Mouse (Mus musculus) embryonic fibroblast, embryonic 13.5 days (primary cell): ENCODE data around the gene Vangl2. TPM values are rescaled to one million over a fixed set of nuclear protein-coding genes. Genes with fewer than 3 reads are reported as not detected.

ENCODE experiments used
- H3K27ac ChIP-seq: 2 replicates; pipeline ENCODE4 v1.5.1; 2012; ENCODE audit warnings: low read length, control low read depth, inconsistent platforms; ENCODE audit not compliant: insufficient read depth
- H3K4me1 ChIP-seq: 2 replicates; pipeline ENCODE4 v1.6.1; 2011; ENCODE audit warnings: low read length; ENCODE audit not compliant: control insufficient read depth, insufficient read depth
- H3K4me3 ChIP-seq: 2 replicates; pipeline ENCODE4 v1.5.1; 2011; ENCODE audit warnings: mild to moderate bottlenecking, control low read depth, low read length; ENCODE audit not compliant: insufficient read depth
- CTCF ChIP-seq: IDR thresholded peaks from 2 replicates; pipeline ENCODE4 v1.5.1; 2011; ENCODE audit warnings: mild to moderate bottlenecking, control low read depth, low read length, moderate library complexity, borderline replicate concordance; ENCODE audit not compliant: insufficient read depth
- POLR2A ChIP-seq: IDR thresholded peaks from 2 replicates; pipeline ENCODE4 v1.6.1; 2011; ENCODE audit warnings: low read depth, mild to moderate bottlenecking, control low read depth, low read length, moderate library complexity
- polyA plus RNA-seq: library from polyadenylated mRNA; stranded (reverse); fragments of >200 nt; gene quantifications from 2 replicates; pipeline ENCODE4 v1.2.4, GENCODE M21; 2011; ENCODE audit warnings: low read depth; ENCODE audit not compliant: missing spikeins, insufficient read length

Vangl2 gene
- polyA plus RNA-seq, 1 experiment: 12.3 TPM

DNA sequence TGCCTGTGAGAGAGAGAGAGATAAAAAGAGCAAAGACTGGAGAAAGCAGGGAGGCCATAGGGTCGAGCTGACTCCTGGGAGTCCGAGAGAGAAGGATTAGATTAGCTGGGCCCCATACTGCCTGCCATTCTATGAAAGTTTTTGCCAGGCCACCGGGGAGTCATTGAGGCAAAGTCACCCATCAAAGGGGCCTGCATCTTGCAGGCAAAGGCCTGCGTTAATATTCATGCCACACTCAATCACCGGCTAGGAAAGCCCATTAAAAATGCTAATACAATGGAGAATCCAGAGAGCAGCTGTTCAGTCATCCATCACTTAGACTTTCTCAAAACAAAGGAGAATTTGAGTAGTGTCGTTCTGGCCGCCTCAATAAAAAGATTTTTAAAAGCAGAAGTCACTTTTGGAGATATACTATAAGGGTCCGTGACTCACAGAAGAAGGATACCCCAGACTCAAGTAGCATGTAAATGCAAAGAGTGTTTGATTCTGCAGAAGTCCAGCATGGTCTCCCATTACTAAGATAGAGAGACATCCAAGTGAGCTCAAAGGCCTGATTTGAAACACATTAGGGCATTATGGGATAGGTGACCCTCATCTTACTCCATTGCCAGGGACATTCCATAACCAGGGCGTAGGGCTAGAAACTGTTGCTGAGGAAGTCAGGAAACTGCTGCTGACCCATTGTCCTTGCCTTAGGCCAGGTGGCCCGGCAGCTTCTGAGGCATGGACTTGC is 57.2 kb downstream of the Vangl2 start:
- TF ChIP-seq POLR2A: no peak
- TF ChIP-seq CTCF: no peak
- no peak overlapping the region for H3K27ac ChIP-seq
- no peaks in the 10 kb centered on the region for H3K4me1 ChIP-seq
- no peak overlapping the region for H3K4me3 ChIP-seq

DNA sequence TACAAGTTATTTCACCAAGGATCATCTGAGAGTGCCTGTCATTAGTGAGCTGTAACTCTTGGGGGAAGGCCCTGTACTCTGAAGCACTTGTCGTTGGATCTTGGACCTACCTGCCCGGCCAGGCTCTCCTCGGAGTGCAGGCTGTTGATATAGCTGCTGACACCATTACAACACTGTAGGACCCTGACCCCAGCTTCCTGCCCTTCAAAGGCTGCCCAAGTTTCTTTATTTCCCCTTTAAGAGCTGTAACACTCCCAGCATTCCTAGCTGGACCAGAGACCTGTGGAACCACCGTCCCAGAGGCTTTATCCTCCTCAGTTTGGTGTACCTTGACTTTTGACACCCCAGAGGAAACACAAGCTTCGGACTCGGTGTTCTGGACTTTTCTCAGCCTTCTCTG is 59.0 kb downstream of the Vangl2 start:
- H3K4me1 ChIP-seq: no peaks in the 10 kb centered on the region
- no peak overlapping the region for H3K27ac ChIP-seq
- no peak overlapping the region for H3K4me3 ChIP-seq
- TF ChIP-seq POLR2A: no peak
- TF ChIP-seq CTCF: no peak

DNA sequence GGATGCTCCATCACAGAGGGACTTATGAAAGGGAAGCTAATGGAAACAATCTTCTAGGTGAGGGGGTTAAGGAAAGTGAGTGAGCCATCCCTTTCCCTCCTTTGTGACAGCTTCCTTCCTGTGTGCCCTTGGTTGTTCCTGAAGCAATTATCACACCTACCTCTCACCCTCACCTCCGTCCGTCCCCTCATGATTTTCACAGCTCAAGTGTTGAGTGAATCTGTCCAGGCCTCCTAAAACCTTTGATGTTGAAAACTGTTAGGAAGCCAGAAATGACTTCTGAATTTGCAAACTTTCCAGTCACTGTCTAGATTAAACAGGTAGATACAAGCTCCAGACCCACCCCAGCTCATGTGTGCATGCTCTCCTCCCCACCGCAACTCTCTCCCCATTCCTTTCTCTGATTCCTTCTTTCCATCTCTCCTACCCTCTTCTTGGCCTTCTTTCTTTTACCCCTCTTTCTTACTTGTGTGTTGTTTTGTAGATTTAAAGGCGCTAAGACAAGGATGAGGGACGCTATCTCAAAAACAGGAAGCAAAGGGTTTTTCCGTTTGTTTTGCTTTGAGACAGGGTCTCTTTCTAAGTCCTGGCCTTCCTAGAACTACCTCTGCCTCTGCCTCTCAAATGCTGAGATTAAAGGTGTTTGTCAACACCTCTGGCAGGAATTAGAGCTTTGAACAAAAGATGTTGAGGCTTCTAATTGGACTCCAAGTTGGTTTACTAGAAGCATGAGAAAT is 62.0 kb downstream of the Vangl2 start:
- Histone ChIP-seq H3K27ac (no peak overlapping the region), H3K4me1 (no peaks in the 10 kb centered on the region), H3K4me3 (no peak overlapping the region)
- TF ChIP-seq POLR2A (no peak), CTCF (no peak)

DNA sequence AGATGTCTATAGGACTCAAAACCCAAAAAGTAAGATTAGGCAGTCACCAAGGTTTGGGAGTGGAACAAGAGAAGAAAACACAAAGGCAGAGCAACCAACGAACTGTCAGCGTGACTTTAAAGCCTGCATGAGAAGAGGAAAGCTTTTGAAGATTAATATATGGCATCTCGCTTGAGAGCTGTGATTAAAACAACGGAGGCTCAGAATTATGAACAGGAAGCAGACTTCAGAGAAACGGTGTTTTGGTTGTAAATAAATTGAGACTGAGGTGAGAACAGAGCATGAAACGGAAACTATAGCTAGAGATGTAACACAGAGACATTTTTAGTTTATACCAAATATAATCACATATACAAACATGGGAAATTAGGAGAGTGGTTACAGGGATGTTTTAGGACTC is 64.6 kb downstream of the Vangl2 start:
- H3K27ac ChIP-seq: no peak overlapping the region
- TF ChIP-seq CTCF: no peak
- TF ChIP-seq POLR2A: no peak
- no peak overlapping the region for H3K4me3 ChIP-seq
- H3K4me1 ChIP-seq: no peaks in the 10 kb centered on the region

DNA sequence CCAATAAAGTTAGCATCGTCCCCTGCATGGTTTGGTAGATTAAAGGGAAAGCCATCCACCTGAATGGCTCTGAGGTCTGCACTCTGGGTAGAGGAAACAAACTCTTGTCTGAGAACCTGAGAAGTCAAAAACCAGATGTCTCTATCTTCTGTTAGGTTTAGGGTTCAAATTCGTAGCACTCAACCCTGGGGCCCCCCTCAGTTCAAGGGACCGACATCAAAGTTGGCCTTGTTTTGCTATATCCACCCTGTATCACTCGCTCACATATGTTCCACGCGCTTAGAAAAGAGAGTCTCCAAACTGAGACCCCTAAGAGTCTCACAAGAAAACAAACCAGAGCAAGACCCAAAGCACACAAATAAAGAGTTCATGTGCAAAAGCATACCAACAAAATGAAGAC is 66.5 kb downstream of the Vangl2 start:
- Histone ChIP-seq H3K4me3 (no peak overlapping the region), H3K27ac (no peak overlapping the region)
- TF ChIP-seq CTCF (no peak), POLR2A (no peak)

DNA sequence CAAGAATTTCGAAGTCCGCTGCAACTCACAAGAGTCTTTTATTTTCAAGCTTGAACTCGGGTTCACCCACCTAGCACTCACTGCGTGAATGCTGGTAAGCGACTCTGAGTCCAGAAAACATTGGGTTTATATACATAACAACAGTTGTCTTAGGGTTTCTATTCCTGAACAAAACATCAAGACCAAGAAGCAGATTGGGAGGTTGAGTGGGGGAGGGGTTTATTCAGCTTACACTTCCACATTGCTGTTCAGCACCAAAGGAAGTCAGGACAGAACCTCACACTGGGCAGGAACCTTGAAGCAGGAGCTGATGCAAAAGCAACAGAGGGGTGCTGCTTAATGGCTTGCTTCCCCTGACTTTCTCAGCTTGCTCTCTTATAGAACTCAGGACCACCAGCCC is 67.5 kb downstream of the Vangl2 start:
- Histone ChIP-seq H3K27ac (no peak overlapping the region), H3K4me1 (no peaks in the 10 kb centered on the region), H3K4me3 (no peak overlapping the region)
- TF ChIP-seq CTCF (no peak), POLR2A (no peak)

More for the DNA sequence above, 66.5 kb downstream of the Vangl2 start:
- no peaks in the 10 kb centered on the region for H3K4me1 ChIP-seq

DNA sequence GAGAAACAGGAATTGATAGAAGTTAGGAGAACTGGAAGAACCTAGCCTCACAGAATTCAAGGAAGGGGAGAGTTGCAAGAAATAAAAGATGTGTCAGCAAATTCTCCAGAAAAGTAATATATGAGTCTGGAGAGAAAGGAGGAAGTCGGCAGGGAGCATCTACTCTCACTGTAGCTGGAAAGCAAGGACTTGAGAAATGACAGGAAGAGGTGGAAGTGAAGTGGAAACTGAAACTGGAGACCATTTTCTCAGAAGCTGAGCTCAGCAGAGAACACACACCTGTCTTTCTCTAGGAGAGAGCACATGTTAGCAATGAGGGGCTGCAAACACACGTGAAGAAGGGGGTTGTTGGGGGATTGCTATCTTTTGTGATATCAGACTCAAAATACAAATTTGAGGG is 70.8 kb downstream of the Vangl2 start:
- H3K4me3 ChIP-seq: no peak overlapping the region
- H3K27ac ChIP-seq: no peak overlapping the region
- TF ChIP-seq POLR2A: no peak
- no peak for TF ChIP-seq CTCF
- H3K4me1 ChIP-seq: no peaks in the 10 kb centered on the region

DNA sequence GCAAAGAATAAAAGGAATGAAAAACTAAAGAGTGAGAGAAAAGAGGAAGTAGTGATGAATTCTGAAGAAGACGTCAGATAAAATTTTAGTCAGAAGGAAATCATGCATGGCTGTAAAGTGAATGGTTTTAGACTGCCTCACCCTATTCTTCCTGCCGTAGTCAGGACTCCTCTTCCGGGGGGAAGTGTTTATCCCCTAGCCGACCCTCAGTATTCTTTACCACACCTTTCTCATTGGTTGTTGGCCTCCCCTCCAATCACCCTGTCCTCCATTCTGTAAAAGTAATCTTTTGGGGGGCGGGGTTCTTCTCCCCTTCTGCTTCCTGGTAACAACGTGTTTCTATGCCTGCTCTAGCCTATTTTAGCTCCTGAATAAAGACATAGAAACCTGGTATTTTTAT is 73.2 kb downstream of the Vangl2 start:
- H3K27ac ChIP-seq: no peak overlapping the region
- no peak for TF ChIP-seq POLR2A
- TF ChIP-seq CTCF: no peak
- H3K4me1 ChIP-seq: no peaks in the 10 kb centered on the region
- no peak overlapping the region for H3K4me3 ChIP-seq

Other genes starting within 250 kb of the Vangl2 start
- 0.33 and 2.0 TPM in 2 replicates for gene Cd84, start 188.7 kb downstream of the Vangl2 start, polyA plus RNA-seq
- not detected in 2 replicates for gene Gm10521, start 132.8 kb downstream of the Vangl2 start, polyA plus RNA-seq
- gene Slamf6, start 110.9 kb downstream of the Vangl2 start, polyA plus RNA-seq: not detected in 2 replicates
- gene Nhlh1, start 29.1 kb upstream of the Vangl2 start, polyA plus RNA-seq: not detected in 2 replicates
- 369 and 398 TPM in 2 replicates for gene Copa, start 54.1 kb upstream of the Vangl2 start, polyA plus RNA-seq
- 122 and 145 TPM in 2 replicates for gene Ncstn, start 54.4 kb upstream of the Vangl2 start, polyA plus RNA-seq
- 88.3 and 98.7 TPM in 2 replicates for gene Pex19, start 98.3 kb upstream of the Vangl2 start, polyA plus RNA-seq
- 73.1 and 83.4 TPM in 2 replicates for gene Dcaf8, start 119.6 kb upstream of the Vangl2 start, polyA plus RNA-seq
- 140 and 154 TPM in 2 replicates for gene Pea15a, start 178.4 kb upstream of the Vangl2 start, polyA plus RNA-seq
- not detected in 2 replicates for gene Casq1, start 191.4 kb upstream of the Vangl2 start, polyA plus RNA-seq
- not detected in 2 replicates for gene Atp1a4, start 230.0 kb upstream of the Vangl2 start, polyA plus RNA-seq
- gene Igsf8, start 233.2 kb upstream of the Vangl2 start, polyA plus RNA-seq: 49.8 and 55.6 TPM in 2 replicates